ENCODE assay signal across 8 mouse cellular contexts in the genomic region with DNA sequence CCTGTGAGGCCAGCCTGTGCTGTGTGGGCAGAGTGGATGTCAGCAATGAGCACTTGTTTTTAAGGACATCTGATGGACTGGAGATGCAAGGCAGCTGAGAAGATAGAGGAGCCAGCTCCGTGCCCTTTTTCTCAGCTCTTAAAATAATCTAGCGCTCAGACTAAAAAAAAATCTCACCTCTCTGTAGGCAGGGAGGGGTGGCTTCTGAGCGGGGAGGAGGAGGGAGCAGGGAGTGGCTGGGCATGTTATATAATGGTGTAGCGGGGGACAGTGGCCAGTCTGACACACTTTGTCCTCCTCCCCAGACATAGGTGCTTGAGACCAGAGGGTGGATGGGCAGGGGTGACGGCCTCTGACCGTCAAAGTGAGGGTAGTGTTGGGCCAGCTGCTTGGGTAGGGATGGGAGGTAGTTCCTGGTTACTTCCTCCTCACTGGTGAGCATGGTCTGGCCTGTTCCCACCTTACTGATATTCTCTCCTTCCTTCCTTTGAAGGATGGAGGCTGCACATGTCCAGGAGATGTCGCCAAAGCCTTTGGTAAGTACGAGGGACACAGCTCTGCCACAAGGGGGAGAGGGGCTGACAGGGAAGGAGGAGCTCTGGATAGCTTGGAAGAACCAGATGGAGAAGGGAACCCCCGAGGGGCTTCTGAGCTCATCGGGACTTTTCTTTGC. TPM values are rescaled to one million over a fixed set of nuclear protein-coding genes. Genes with fewer than 3 reads are reported as not detected.
A peak's percentile ranks its signal among the peaks of the same experiment; 100 is the strongest.
DNase-seq lines count a peak whose midpoint lies in the region; ATAC-seq lines count a peak whose summit lies in the region.

No protein-coding gene starts in this region.

- H3K4me2 ChIP-seq in hindbrain, embryonic 12.5 days (replicated peaks), result peak overlapping the region; percentile 60
- peak overlapping the region; percentile 89 for H3K4me2 ChIP-seq in lung, embryonic 15.5 days

- no peaks in the 10 kb centered on the region for H3K27me3 ChIP-seq in hindbrain, embryonic 12.5 days
- H3K27me3 ChIP-seq in lung, embryonic 15.5 days, result no peaks in the 10 kb centered on the region

- H3K9me3 ChIP-seq in hindbrain, embryonic 12.5 days (replicated peaks), result no peaks in the 10 kb centered on the region
- H3K9me3 ChIP-seq in lung, embryonic 15.5 days, result no peaks in the 10 kb centered on the region

- H3K9ac ChIP-seq in hindbrain, embryonic 12.5 days, result peak overlapping the region; percentile 67
- peak overlapping the region; percentile 41 for H3K9ac ChIP-seq in lung, embryonic 15.5 days

- peak overlapping the region; percentile 38 for H3K4me3 ChIP-seq in hindbrain, embryonic 12.5 days
- peak overlapping the region; percentile 45 for H3K4me3 ChIP-seq in lung, embryonic 15.5 days

- H3K27ac ChIP-seq in hindbrain, embryonic 12.5 days, result peak overlapping the region; percentile 78
- 0 out of 2 replicates have a peak overlapping the region, but pooled peaks have one; percentile 15 for H3K27ac ChIP-seq in lung, embryonic 15.5 days

- no peaks in the 10 kb centered on the region for H3K36me3 ChIP-seq in hindbrain, embryonic 12.5 days
- H3K36me3 ChIP-seq in lung, embryonic 15.5 days, result no peaks in the 10 kb centered on the region

- WGBS in hindbrain, embryonic 12.5 days, result 28% methylated on average over 10 of the region's 10 CpGs
- 18% methylated on average over 10 of the region's 10 CpGs for WGBS in lung, embryonic 15.5 days

- peak; percentile 94 for ATAC-seq in hindbrain, embryonic 12.5 days (ENCODE audit: low FRiP score)
- peak; percentile 63 for ATAC-seq in lung, embryonic 15.5 days (ENCODE audit: borderline replicate concordance, extremely low read depth, low FRiP score, low TSS enrichment)
- no peak for ATAC-seq in inflammation-experienced regulatory T-cells, adult 6 months

- peak; percentile 38 to 46 for DNase-seq in adrenal gland, adult 18-20 months (ENCODE audit: low spot score in 2 of 2)
- peak; percentile 90 to 93 for DNase-seq in cerebellum, postnatal 14 days
- peak; percentile 75 to 82 for DNase-seq in frontal cortex, postnatal 36 days (ENCODE audit: low spot score in 2 of 2)
- DNase-seq in layer of hippocampus, postnatal 14 days (ENCODE audit: low spot score in 2 of 2), result peak; percentile 30 to 82
- peak; percentile 93 for DNase-seq in retina, postnatal 1 day

- peaks cover 6% of the 10 kb centered on the region for H3K4me1 ChIP-seq in hindbrain, embryonic 12.5 days
- H3K4me1 ChIP-seq in lung, embryonic 15.5 days, result peaks cover 21% of the 10 kb centered on the region

RNA-seq across cellular contexts. Expression of gene Gmpr, which starts 31.4 kb away (rescaled TPM):
- 10 to 100 TPM; 40.3 to 84.5 TPM for total RNA-seq in adrenal gland, adult 18-20 months (2021)
- 19.3 and 20.8 TPM in 2 replicates for polyA plus RNA-seq in hindbrain, embryonic 12.5 days (2016; fragmentation: Nextera tagmentation; extraction: Ambion mirVana)
- 10 to 100 TPM; 60.1 to 60.7 TPM for total RNA-seq in layer of hippocampus, postnatal 14 days (2021)
- 25.6 and 27.9 TPM in 2 replicates for polyA plus RNA-seq in lung, embryonic 15.5 days (2015; fragmentation: Nextera tagmentation; extraction: Ambion mirVana)
- polyA plus RNA-seq in inflammation-experienced regulatory T-cells, adult 6 months (2017; shearing (Covaris generic)), result under 1 TPM in 1 of 3 experiments, not detected in 2; 0.52 TPM

Comparison
In these comparisons a context has a peak if more than half of its experiments do, and no peak if none do; other contexts are left out.
1. DNase-seq: peak in every context shown above with its lines; median percentile 93 in retina, postnatal 1 day; 92 in cerebellum, postnatal 14 days; 78 in frontal cortex, postnatal 36 days; 56 in layer of hippocampus, postnatal 14 days; 42 in adrenal gland, adult 18-20 months.
2. RNA of gene Gmpr, which starts 31.4 kb away (polyA plus RNA-seq): 25.6 to 27.9 TPM in lung, embryonic 15.5 days and 19.3 to 20.8 TPM in hindbrain, embryonic 12.5 days; 0.52 TPM in inflammation-experienced regulatory T-cells, adult 6 months; every median in the first group is over 10 times any median in the second.